Mouse (Mus musculus): ENCODE measurements around the gene Ano6.

Ano6 gene

DNA sequence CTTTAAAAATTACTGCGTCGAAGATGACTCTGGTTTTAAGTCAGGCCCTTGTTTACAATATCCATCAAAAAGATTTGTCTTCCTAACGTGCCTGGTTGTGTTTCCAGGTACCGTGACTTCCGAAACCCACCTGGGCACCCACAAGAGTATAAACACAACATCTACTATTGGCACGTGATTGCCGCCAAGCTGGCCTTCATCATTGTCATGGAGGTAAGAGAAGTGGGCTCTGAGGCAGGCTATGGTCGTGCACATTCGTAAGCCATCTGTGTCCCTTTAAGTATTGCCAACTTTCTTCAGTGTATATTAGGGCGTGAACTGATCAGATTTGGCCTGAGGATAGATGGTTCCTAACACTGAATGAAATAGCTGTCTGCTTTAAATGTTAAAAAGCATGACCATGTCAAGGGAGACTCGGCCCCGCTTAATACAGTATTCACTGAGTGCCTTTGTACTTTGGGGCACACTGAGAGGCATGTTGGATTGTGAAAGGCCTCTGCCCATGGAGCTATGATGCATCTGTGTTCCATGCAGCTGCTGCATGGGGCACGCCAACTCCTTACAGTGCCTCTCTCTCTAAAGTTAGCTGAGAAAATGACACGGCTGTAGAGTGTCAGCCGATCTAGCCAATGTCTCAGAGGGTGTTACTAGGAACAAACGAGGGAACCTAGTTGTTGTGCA lies 177.0 kb downstream of the Ano6 start:
- no peak for DNase-seq (ENCODE audit: inconsistent age in 2 of 2, low spot score in 1 of 2)

DNA sequence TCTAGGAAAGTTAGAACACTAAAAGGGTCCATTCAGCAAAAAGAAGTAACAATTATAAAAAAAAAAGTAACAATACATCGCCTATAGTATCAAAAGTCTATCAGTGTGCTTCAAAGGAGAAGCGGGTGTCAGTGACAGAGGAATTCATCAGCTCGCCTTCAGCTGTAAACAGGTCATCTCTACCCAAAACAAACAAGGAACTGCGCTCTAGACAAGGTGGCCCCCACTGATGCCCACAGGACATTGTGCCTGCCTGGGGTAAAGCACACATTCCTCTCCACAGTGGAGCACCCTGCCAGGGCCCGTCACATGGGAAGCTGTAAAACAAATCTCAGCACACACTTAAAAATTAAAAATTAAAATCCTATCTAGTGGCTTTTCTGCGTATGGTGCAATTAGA lies 179.0 kb downstream of the Ano6 start:
- DNase-seq (ENCODE audit: inconsistent age in 2 of 2, low spot score in 1 of 2), result no peak

DNA sequence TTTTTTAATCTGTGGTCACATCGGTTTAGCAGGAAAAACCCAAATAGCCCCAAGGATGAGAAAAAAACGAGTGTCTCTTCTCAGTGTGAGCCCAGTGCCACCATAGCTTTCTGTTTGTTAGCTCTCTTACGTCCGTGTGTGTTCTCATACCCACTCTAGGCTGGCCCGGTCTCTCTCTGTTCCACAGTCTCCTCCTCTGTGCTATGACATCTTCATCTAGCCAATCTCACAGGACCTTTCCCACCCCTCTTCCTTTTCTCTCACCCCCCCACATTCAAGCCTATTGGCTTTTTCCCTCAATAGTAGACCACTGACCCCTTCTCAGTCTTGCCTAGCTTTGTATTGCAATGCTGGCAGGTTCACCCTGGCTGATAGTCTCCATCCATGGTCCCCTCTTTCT lies 179.5 kb downstream of the Ano6 start:
- DNase-seq (ENCODE audit: inconsistent age in 2 of 2, low spot score in 1 of 2), result no peak

DNA sequence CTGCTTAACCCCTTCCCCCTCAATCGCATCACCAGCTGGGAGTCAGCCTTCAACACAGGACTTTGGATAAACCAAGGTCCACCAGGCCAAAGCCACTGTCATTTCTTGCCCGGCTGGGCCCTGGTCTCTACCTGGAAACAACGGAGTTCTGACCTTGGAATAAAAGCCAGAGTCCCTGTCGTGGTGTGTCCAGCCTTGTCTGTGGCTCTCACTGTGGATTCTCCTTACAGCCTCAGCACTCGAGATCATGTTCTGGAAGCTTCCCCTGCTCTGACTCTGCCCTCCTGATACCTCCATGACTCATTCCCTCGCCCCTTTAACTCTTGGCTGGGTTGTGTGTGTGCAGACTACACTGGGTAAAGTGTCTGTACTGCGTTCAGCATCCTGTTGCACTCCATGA lies 180.0 kb downstream of the Ano6 start:
- DNase-seq (ENCODE audit: inconsistent age in 2 of 2, low spot score in 1 of 2), result no peak

DNA sequence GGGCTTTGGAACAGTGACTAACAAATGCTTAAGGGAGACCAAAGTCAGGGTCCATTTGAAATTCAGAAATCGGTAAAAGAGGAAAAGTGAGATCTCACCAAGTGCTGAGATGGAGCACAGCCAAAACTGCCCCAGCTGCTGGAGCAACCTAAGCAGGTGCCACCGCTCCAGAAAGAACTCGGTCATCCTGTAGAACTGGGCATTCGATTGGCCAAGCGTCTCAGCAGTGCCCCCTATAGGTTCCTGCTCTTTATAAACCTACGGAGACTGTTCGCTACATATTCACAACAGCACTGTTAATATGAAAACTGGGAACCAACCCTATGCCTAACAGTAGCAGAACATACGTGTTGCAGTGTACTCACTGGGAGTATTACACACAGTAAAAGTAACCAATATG lies 180.7 kb downstream of the Ano6 start:
- DNase-seq (ENCODE audit: inconsistent age in 2 of 2, low spot score in 1 of 2), result no peak

DNA sequence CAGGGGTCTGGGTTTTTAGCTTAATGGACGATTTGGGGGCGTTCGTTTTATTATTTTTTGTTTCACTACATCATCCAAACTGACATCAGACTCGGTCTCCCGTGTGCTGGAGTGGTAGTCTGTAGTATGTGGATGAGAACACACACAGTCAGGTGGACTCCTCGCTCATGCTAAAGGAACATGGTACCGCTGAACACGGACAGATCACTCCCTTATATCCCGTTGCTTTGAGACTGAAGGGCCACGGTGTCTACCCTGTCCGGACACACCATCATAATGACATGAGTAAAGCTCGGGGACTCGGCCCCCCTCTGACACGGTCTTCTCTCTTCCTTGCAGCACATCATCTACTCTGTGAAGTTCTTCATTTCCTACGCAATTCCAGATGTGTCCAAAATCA lies 181.5 kb downstream of the Ano6 start:
- no peak for DNase-seq (ENCODE audit: inconsistent age in 2 of 2, low spot score in 1 of 2)

DNA sequence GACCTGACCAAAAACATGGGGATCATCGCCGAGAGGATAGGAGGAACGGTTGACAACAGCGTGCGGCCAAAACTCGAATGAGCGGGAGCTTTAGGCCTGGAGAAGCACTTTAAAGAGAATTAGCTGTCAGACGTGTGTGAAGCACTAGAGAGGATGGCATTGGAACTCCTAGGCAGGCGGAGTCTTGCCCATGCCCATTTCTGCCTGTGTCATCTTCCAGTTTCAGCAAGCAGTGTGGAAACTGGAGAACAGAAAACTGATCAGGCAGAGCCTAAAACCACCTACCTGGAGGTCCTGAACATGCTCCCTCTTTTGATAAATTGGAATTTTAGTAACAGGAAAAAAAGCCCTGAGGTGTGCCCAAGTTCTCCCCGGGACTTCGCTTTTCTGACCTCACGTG lies 182.0 kb downstream of the Ano6 start:
- DNase-seq (ENCODE audit: inconsistent age in 2 of 2, low spot score in 1 of 2), result no peak

DNA sequence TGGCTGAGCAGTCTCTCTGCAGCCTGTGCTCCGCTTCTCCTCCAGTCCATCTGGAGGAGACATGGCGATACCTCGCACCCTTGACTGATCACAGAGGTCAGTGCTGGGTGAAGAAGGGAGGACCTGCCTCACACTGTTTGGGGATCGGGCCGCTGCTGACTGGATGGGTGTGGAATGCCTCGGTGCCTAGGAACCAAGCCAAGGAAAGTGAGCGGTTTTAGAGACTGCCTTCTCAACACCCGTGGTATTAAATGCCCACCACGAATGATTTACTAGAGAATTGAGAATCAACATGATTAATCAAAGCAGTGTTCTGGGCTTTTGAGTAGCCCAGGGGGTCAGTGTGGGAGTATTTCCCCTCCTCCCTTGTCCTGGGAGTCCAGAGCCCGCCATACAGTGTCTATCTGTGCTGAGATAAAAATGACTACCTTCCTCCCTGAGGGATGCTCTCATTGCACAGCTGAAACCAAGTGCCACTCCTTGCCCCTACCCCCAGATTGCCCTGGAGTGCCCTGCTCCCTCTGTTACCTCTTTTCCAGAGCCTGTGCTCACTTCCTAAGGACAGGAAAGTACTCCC lies 183.5 kb downstream of the Ano6 start:
- no peak for DNase-seq (ENCODE audit: inconsistent age in 2 of 2, low spot score in 1 of 2)

DNA sequence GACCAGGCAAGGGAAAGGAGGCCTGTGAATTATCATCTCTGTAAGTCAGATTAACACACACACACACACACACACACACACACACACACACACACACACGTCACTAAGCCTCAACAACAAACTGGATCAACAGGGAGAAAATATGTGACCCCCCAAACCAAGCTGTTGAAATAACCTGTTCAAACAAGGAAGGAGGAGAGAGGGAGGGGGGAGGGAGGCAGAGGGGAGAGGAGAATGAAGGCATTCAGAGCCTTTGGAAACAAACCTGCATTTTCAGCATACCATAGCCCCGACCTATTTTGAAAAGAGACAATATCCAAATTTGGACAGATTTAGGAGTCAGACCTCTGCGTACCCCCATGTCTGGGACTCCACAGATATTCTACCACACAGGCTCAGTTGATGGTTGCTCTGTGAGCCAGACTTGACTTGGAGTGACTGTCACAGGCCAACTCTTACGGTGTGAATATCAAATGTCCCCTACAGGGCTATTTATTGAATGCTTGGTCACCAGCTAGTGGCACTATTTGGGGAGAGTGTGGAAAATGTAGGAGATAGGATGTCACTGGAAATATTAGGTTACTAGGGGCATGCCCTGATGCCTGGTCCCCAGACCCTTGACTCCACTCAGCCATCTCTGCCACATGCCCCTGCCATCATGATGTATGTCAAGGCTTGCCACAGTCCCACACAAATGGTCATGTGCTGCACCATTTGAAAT lies 185.7 kb downstream of the Ano6 start:
- no peak for DNase-seq (ENCODE audit: inconsistent age in 2 of 2, low spot score in 1 of 2)

DNA sequence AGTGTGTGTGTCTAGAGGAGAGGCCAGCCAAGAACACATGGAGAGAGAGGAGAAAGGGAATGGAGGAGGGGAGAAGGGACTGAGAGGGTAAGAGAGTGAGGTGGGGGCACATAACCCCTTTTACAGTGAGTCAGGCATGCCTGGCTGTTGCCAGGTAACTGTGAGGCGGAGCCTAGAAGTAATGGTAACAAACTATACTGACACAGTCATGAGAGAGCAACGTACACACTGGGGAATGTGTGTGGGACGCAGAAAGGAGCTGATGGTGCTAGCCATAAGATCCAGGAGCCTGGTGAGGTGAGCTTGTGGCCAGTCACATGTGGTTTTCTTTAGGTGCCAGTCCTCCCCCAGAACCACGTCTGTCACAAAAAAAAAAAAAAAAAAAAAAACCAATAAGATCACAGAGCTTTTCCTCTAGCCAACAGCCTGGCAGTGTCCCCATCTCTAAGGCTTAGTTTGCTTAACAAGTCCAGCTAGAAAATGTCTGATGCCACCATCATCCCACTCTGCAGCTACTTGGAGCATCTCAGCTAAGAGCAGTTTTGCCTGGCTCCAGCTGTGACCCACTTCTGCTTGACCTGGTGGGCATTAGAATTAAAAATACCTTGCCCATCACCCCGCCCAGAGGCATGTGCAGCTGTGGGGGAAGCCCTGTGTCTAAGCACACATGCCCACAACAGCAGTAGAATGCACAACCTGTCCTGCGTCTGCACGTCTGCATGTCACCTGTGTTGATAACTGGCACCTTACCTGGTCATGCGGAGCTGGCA lies 186.7 kb downstream of the Ano6 start:
- no peak for DNase-seq (ENCODE audit: inconsistent age in 2 of 2, low spot score in 1 of 2)

DNA sequence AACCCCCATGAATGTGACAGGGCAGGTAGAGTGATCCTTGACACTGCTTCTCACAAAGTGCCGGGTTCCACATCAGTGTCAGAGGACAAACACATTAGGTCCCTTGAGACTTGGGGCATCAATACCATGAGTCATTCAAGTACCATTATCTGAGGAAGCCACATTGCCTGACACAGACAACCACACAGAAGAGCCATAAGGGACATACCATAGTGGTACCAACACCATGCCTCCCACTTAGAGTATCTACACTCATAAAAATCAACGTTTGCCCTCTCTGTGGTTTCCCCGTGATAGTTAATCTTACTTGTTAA lies 187.3 kb downstream of the Ano6 start:
- DNase-seq (ENCODE audit: inconsistent age in 2 of 2, low spot score in 1 of 2), result no peak

DNA sequence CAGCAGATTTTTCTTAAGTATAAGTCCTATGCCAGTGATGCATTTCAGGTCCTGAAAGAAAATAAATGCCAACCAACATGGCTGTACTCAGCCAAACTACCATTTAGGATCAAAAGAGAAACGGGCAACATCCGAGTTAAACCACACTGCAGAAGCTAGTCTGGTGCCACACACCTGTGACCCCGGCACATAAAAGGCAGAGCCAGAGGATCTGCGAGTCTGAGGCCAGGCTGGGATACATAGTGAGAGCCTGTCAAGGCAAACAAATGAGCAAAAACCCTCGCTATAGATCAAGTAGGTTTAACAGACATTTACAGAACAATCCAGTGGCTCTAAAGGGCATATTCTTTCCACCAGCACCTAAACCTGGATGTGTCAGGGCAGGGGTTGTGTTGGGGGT lies 190.0 kb downstream of the Ano6 start:
- DNase-seq (ENCODE audit: inconsistent age in 2 of 2, low spot score in 1 of 2), result no peak

DNA sequence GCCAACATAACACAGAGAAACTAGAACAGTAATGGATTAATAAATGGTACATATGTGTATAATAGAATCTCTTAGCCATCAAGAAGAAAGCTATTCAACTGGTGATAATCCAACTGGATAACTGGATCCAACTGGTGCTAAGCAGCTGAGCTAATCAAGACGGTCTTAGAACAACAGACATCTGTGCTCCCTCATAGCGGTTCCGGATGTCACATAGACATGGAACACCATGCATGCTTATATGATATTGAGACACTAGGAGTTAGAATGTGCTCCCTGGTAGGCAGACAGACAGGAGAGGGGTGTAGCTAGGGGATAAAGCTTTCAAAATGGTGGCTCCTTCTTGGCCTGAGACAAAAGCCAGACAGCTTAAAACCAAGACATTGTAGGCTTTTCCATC lies 197.3 kb downstream of the Ano6 start:
- DNase-seq (ENCODE audit: inconsistent age in 2 of 2, low spot score in 1 of 2), result no peak

DNA sequence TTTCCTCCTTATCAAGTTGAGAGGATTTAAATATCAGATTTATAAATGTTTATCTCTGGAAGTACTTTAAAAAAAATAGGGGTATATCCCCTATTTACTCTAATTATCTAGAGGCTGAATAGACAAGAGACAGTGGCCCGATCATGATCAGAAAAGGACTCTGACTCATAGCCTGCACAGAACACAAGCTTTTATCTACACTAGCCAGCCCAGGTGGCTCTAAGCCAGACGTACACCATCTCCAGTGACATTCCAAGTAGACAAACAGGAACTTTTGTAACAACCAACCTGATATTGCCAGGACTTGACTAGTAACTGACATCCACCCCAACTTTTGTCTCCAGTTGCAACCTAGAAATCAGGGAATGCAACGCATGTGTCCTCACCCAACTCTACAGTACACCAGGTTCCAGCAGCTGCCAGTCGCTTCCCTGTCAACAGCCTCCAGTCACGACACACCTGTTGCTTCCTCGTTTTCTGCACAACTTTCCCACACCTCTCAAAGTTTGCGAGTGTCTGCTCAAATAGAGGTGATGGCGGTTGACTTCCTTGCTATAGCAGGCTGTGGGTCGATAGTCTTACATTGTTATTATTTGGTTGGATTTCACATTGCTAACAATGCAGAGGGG lies 199.0 kb downstream of the Ano6 start:
- DNase-seq (ENCODE audit: inconsistent age in 2 of 2, low spot score in 1 of 2), result no peak

DNA sequence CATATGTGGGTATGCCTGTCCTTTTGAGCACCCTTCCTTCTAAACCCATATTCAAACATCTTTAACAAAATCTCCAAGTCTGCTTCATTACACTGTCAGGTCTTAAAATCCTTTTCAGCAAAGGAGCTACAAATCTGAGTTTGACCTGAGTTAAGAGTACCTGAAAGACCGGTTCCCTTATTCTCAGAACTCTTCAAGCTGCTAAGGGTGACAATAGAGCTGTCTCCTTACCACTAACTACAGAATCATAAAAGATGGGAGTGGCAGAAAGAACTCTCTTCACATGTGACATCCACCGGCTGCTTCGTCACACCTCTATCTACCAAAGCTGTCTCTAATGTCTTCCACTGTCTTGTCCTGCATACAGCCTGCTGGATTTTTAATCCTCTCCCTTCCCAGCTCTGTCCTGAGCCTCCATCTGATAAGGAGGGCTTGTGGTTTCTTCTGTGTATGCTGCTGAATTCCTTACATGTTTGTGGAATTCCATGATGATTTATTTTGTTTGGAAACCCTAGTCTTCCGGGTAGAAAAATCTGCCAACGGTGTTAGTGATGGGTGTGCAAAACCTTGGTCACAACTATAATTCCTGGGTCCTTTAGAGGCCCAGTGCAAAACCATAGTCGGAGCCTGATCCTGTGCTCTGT lies 212.4 kb downstream of the Ano6 start:
- DNase-seq (ENCODE audit: inconsistent age in 2 of 2, low spot score in 1 of 2), result no peak

DNA sequence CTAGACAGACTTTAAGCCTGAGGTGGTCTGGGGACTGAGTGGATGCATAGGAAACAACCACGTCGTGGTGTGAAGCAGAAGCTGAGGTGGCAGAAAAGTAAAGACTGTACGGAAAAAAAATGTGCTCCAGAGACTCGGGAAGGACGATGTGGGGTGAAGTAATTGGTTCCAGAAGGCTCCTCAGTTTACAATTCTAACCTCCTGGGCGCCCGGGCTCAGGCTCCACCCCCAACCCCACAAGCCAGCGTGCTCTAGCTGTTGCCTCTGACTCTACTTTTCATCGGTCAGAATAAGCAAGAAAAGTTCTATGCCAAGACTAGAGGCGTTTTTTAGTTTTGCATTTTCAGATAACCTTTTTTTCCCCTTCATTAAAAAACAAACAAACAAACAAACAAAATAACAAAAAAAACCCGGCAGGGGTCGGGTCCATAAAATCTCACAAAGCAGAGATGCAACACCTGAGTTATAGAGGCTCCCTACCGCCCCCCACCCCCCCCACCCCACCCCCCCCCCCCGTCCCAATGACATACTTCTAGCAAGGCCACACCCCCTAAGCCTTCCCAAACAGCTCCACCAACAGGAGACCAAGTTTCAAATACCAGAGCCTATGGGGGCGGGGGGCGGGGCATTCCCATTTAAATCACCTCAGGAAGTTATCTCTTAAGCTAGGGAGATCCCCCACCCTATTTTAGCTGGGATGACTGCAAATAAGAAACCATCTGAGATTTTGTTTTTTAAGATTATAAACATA lies 221.2 kb downstream of the Ano6 start:
- no peak for DNase-seq (ENCODE audit: inconsistent age in 2 of 2, low spot score in 1 of 2)

DNA sequence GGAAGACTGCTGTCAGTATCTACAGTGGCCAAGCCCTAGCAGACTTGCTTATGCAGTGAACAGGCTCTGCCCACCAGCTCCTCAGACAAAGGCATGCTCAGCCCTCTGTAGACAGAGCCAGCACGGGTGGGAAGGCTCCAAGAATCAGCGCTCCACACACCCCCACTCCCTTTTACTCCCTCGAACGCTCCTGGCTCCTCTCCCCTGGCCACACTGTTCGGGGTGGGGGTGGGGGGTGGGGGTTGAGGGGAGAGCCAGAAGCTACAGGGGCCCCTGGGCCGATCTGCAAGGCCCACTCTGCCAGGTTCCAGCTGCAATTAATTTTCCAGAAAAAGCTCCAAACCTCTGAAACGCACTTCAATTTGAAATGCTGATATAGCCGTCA lies 221.7 kb downstream of the Ano6 start:
- DNase-seq (ENCODE audit: inconsistent age in 2 of 2, low spot score in 1 of 2), result no peak

DNA sequence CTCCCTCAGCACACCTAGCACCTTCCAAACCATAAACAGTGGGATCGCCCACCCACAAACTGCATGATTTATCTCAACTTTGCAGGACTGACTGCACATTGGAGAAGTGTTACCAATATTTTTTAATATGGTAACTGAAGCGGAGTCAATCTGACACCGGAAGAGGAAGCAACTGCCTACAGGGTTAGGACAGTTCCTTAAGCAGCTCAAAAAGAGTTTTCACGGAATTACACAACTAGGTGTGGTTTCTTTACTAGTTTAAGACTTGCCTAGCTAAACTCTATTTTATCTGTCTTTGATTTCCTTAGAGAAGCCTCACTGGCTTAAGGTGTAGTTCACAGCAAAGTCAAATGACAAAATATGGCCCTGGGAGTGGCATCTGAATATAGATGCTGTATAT lies 223.9 kb downstream of the Ano6 start:
- DNase-seq (ENCODE audit: inconsistent age in 2 of 2, low spot score in 1 of 2), result no peak

DNA sequence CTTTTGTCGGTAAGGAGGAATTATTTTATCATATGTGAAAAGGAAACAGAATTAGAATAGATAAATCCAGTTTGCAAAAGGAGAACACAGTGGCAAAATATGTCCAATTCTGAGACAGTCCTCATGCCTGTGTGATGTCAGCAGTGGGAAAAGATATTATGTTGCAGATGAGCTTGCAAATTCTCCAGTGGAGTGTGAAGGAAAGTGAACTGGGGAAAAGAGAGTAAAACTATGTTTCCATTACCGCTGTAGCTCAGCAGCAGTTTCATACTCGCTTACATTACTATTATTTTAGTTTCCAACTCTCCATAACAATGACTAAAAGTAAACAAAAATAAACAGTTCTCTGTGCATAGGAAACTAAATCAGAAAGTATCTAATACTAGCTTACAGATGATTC lies 229.8 kb downstream of the Ano6 start:
- no peak for DNase-seq (ENCODE audit: inconsistent age in 2 of 2, low spot score in 1 of 2)

DNA sequence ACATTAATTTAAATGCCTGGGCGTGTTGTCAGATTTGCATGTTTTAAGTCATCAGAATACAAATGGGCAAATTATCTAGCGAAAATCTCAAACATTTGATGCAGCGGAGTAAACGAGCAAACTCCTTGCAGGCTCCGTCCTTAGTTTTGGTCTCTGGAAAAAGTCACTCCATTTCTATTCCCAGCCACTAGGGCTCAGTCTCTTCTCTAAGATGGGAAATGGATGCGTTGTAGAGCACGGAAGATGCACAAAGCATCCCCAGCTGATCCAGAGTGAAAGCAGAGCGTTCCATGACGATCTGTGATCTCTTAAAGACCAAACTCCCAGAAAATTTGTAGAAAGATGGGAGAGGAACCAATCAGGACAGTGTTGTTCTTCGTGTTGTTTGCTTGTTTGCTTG lies 230.9 kb downstream of the Ano6 start:
- DNase-seq (ENCODE audit: inconsistent age in 2 of 2, low spot score in 1 of 2), result no peak
